Mouse (Mus musculus) C2C12 (cell line): ENCODE measurements around the gene Mroh7. TPM values are rescaled to one million over a fixed set of nuclear protein-coding genes. Genes with fewer than 3 reads are reported as not detected.
"Not testable (repeated sequence)": the region's sequence is repeated elsewhere in the genome, so short reads cannot be mapped to it uniquely, and the experiment has no call there.

Experiments
- H3K27me3 ChIP-seq: one replicate; pipeline ENCODE4 v1.6.1; 2011; ENCODE audit not compliant: control insufficient read depth, insufficient read depth, insufficient read length
- H3K36me3 ChIP-seq: one replicate; pipeline ENCODE4 v1.6.1; 2011; ENCODE audit not compliant: control insufficient read depth, insufficient read depth
- H3K4me3 ChIP-seq: one replicate; pipeline ENCODE4 v1.5.1; 2011; ENCODE audit warnings: mild to moderate bottlenecking, control low read depth; ENCODE audit not compliant: poor library complexity, insufficient read depth, severe bottlenecking
- H3K79me2 ChIP-seq: one replicate; pipeline ENCODE4 v1.6.1; 2011; ENCODE audit not compliant: control insufficient read depth, insufficient read depth
- H3K79me3 ChIP-seq: one replicate; pipeline ENCODE4 v1.6.1; 2011; ENCODE audit warnings: low read depth, control low read depth
- H3ac ChIP-seq: one replicate; pipeline ENCODE3; 2011; ENCODE audit warnings: low read depth; ENCODE audit not compliant: control insufficient read depth, insufficient read length
- CEBPB ChIP-seq: IDR thresholded peaks from one replicate; pipeline ENCODE4 v1.6.1; 2011; ENCODE audit warnings: low read depth, mild to moderate bottlenecking, control low read depth, moderate library complexity
- CTCF ChIP-seq: IDR thresholded peaks from one replicate; pipeline ENCODE4 v1.5.1; 2011; ENCODE audit not compliant: control insufficient read depth, insufficient read depth, insufficient read length
- FOSL1 ChIP-seq: IDR thresholded peaks from one replicate; pipeline ENCODE4 v1.8.0; 2011; ENCODE audit warnings: mild to moderate bottlenecking, low read length; ENCODE audit not compliant: poor library complexity, insufficient read depth, severe bottlenecking
- MAX ChIP-seq: IDR thresholded peaks from one replicate; pipeline ENCODE4 v1.6.1; 2011; ENCODE audit warnings: mild to moderate bottlenecking, control low read depth
- MYOD1 ChIP-seq: IDR thresholded peaks from one replicate; pipeline ENCODE4 v1.6.1; 2011; ENCODE audit warnings: low read depth; ENCODE audit not compliant: control insufficient read depth, insufficient read length
- MYOG ChIP-seq: IDR thresholded peaks from one replicate; pipeline ENCODE4 v1.6.1; 2011; ENCODE audit not compliant: control insufficient read depth, insufficient read length; ENCODE audit errors: extremely low read depth
- USF1 ChIP-seq: IDR thresholded peaks from one replicate; pipeline ENCODE4 v1.6.1; 2011; ENCODE audit warnings: low read depth, mild to moderate bottlenecking, control low read depth, moderate library complexity
- long read RNA-seq, 2 experiments: library from polyadenylated mRNA; unstranded; transcript quantifications; one replicate each; pipeline ENCODE4 v2.0.0; 2019 to 2020
- polyA plus RNA-seq: library from polyadenylated mRNA; unstranded; fragments of >200 nt; fragmentation: generic; extraction: Trizol; gene quantifications from one replicate; pipeline ENCODE4 v1.2.1, GENCODE M21; 2012; ENCODE audit warnings: missing spikeins

Gene Mroh7
- not detected for polyA plus RNA-seq
- long read RNA-seq, experiment 1: 0 reads
- long read RNA-seq, experiment 2: 0 reads

- Histone ChIP-seq H3ac (no peak within 1 kb of the TSS), H3K36me3 (no peaks in the 10 kb centered on the region), H3K79me2 (no peaks in the 10 kb centered on the region), H3K79me3 (no peaks in the 10 kb centered on the region), H3K4me3 (no peak within 1 kb of the TSS), H3K27me3 (peaks cover 16% of the 10 kb centered on the region)
- TF ChIP-seq CTCF (no peak), CEBPB (no peak), USF1 (no peak), MAX (no peak), MYOD1 (no peak), FOSL1 (no peak), MYOG (no peak)
Measured at GRCm38 (mm10) chr4:106730814-106731213, at the start of gene Mroh7. Gene Mroh7 (minus strand): TSS chr4:106730925.

- H3K79me2 ChIP-seq: no peaks in the 10 kb centered on the region
- no peak overlapping the region for H3ac ChIP-seq
- no peak overlapping the region for H3K4me3 ChIP-seq
- H3K36me3 ChIP-seq: no peaks in the 10 kb centered on the region
- no peaks in the 10 kb centered on the region for H3K27me3 ChIP-seq
- H3K79me3 ChIP-seq: no peaks in the 10 kb centered on the region
- no peak for TF ChIP-seq MAX
- TF ChIP-seq MYOG: no peak
- TF ChIP-seq CEBPB: no peak
- TF ChIP-seq FOSL1: no peak
- no peak for TF ChIP-seq MYOD1
- TF ChIP-seq CTCF: no peak
- TF ChIP-seq USF1: no peak
Measured at GRCm38 (mm10) chr4:106780045-106780444, 49.3 kb upstream of the Mroh7 start.

GRCm38 (mm10) chr4:106778116-106778788 lies 47.5 kb upstream of the Mroh7 start:
- Histone ChIP-seq H3K36me3 (no peaks in the 10 kb centered on the region), H3K4me3 (no peak overlapping the region), H3K79me3 (no peaks in the 10 kb centered on the region), H3K27me3 (no peaks in the 10 kb centered on the region), H3K79me2 (no peaks in the 10 kb centered on the region), H3ac (no peak overlapping the region)
- TF ChIP-seq CTCF (no peak), FOSL1 (no peak), MAX (no peak), MYOG (no peak), USF1 (no peak), MYOD1 (no peak), CEBPB (no peak)

DNA sequence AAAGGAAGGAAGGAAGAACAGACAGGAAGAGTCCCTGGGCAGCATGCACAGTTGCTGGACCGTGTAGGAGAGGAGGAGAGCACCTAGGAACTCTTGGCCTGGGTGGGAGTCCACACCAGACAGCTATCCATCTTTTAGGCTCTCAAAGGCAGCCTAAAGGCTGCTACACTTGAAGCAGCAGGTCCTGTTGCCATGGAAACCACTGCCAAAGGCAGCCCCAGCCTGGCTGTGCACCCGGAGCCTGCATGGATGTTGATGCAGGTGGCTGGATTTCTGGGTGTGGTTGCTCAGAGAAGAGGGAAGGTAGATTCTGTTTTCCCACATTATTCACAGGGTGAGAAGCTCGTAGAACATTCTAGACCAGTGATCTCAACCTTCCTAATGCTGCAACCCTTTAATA lies 46.3 kb upstream of the Mroh7 start:
- H3K27me3 ChIP-seq: no peaks in the 10 kb centered on the region
- no peak overlapping the region for H3ac ChIP-seq
- H3K4me3 ChIP-seq: no peak overlapping the region
- H3K36me3 ChIP-seq: no peaks in the 10 kb centered on the region
- TF ChIP-seq USF1: no peak
- TF ChIP-seq MYOD1: no peak
- TF ChIP-seq CTCF: no peak
- TF ChIP-seq FOSL1: no peak
- TF ChIP-seq MYOG: no peak
- no peak for TF ChIP-seq MAX
- TF ChIP-seq CEBPB: no peak
- H3K79me3 ChIP-seq: no peaks in the 10 kb centered on the region
- H3K79me2 ChIP-seq: no peaks in the 10 kb centered on the region

- H3K4me3 ChIP-seq, H3K79me2 ChIP-seq, H3K79me3 ChIP-seq, H3ac ChIP-seq, H3K36me3 ChIP-seq, H3K27me3 ChIP-seq: not testable (repeated sequence)
Measured at GRCm38 (mm10) chr4:106775767-106776166, 45.0 kb upstream of the Mroh7 start.

GRCm38 (mm10) chr4:106772558-106772957 lies 41.8 kb upstream of the Mroh7 start:
- Histone ChIP-seq H3K79me3 (no peaks in the 10 kb centered on the region), H3K4me3 (no peak overlapping the region), H3ac (no peak overlapping the region), H3K36me3 (no peaks in the 10 kb centered on the region), H3K27me3 (peaks cover 14% of the 10 kb centered on the region), H3K79me2 (no peaks in the 10 kb centered on the region)
- TF ChIP-seq FOSL1 (no peak), MAX (no peak), CTCF (no peak), CEBPB (no peak), MYOD1 (no peak), USF1 (no peak), MYOG (no peak)
